Mouse (Mus musculus) C2C12 (cell line): ENCODE measurements around the gene Ptprn2. TPM values are rescaled to one million over a fixed set of nuclear protein-coding genes. Genes with fewer than 3 reads are reported as not detected.

ENCODE experiments used
- H3K27me3 ChIP-seq: one replicate; pipeline ENCODE4 v1.6.1; 2011; ENCODE audit not compliant: control insufficient read depth, insufficient read depth, insufficient read length
- H3K36me3 ChIP-seq: one replicate; pipeline ENCODE4 v1.6.1; 2011; ENCODE audit not compliant: control insufficient read depth, insufficient read depth
- H3K4me3 ChIP-seq: one replicate; pipeline ENCODE4 v1.5.1; 2011; ENCODE audit warnings: mild to moderate bottlenecking, control low read depth; ENCODE audit not compliant: poor library complexity, insufficient read depth, severe bottlenecking
- H3K79me2 ChIP-seq: one replicate; pipeline ENCODE4 v1.6.1; 2011; ENCODE audit not compliant: control insufficient read depth, insufficient read depth
- H3K79me3 ChIP-seq: one replicate; pipeline ENCODE4 v1.6.1; 2011; ENCODE audit warnings: low read depth, control low read depth
- H3ac ChIP-seq: one replicate; pipeline ENCODE3; 2011; ENCODE audit warnings: low read depth; ENCODE audit not compliant: control insufficient read depth, insufficient read length
- CEBPB ChIP-seq: IDR thresholded peaks from one replicate; pipeline ENCODE4 v1.6.1; 2011; ENCODE audit warnings: low read depth, mild to moderate bottlenecking, control low read depth, moderate library complexity
- CTCF ChIP-seq: IDR thresholded peaks from one replicate; pipeline ENCODE4 v1.5.1; 2011; ENCODE audit not compliant: control insufficient read depth, insufficient read depth, insufficient read length
- FOSL1 ChIP-seq: IDR thresholded peaks from one replicate; pipeline ENCODE4 v1.8.0; 2011; ENCODE audit warnings: mild to moderate bottlenecking, low read length; ENCODE audit not compliant: poor library complexity, insufficient read depth, severe bottlenecking
- MAX ChIP-seq: IDR thresholded peaks from one replicate; pipeline ENCODE4 v1.6.1; 2011; ENCODE audit warnings: mild to moderate bottlenecking, control low read depth
- MYOD1 ChIP-seq: IDR thresholded peaks from one replicate; pipeline ENCODE4 v1.6.1; 2011; ENCODE audit warnings: low read depth; ENCODE audit not compliant: control insufficient read depth, insufficient read length
- MYOG ChIP-seq: IDR thresholded peaks from one replicate; pipeline ENCODE4 v1.6.1; 2011; ENCODE audit not compliant: control insufficient read depth, insufficient read length; ENCODE audit errors: extremely low read depth
- USF1 ChIP-seq: IDR thresholded peaks from one replicate; pipeline ENCODE4 v1.6.1; 2011; ENCODE audit warnings: low read depth, mild to moderate bottlenecking, control low read depth, moderate library complexity
- polyA plus RNA-seq: library from polyadenylated mRNA; unstranded; fragments of >200 nt; fragmentation: generic; extraction: Trizol; gene quantifications from one replicate; pipeline ENCODE4 v1.2.1, GENCODE M21; 2012; ENCODE audit warnings: missing spikeins

Gene Ptprn2
- polyA plus RNA-seq, 1 experiment, result 0.41 TPM

DNA sequence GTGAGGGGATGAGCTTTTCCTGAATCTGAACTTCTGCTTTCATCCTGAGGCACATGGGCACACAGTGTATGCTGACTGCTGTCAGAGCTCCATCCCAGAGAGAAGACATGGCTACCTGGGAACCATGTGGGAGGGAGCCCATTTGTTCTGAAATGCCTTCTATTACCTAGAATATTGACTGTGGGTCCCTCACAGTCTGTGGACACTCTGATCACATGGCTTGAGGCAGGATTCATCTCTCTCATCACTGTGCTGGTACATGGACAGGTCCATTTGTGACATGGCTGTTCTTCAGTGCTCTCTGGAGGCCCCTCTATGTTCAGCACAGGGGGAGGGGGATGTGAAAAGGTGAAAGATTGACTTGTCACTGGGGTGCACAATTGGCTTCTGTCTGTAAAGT, 227.6 kb downstream of the Ptprn2 start:
- no peaks in the 10 kb centered on the region for H3K79me2 ChIP-seq
- no peak for TF ChIP-seq CEBPB

DNA sequence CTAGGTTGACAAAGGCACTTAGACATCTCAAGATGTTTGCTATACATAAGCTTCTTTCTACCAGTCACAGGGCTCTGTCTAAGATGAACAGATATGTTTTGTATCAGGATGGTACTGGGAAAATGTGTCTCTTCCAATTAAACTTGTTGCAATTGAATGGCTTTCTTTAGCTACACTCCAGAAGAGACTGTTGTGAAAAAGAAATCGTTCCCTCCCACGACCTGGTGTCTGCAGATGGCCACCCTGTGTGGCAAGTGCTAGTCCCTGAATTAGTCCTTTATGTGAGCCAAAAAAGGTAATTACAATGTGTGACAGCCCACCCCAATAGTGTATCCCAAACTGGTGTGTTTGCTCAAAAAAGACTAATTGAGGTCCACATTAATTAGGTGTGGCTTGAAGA, 235.5 kb downstream of the Ptprn2 start:
- Histone ChIP-seq H3K79me2 (no peaks in the 10 kb centered on the region), H3K79me3 (no peaks in the 10 kb centered on the region), H3K4me3 (no peak overlapping the region), H3K27me3 (no peaks in the 10 kb centered on the region), H3ac (no peak overlapping the region), H3K36me3 (no peaks in the 10 kb centered on the region)
- TF ChIP-seq CEBPB, result no peak
- TF ChIP-seq CTCF, result no peak
- TF ChIP-seq MYOG, result no peak
- no peak for TF ChIP-seq USF1
- TF ChIP-seq MYOD1, result no peak
- TF ChIP-seq MAX, result no peak
- TF ChIP-seq FOSL1, result no peak

More for the DNA sequence above, 227.6 kb downstream of the Ptprn2 start:
- H3K27me3 ChIP-seq, result no peaks in the 10 kb centered on the region
- H3ac ChIP-seq, result no peak overlapping the region
- no peaks in the 10 kb centered on the region for H3K36me3 ChIP-seq
- no peaks in the 10 kb centered on the region for H3K79me3 ChIP-seq
- H3K4me3 ChIP-seq, result no peak overlapping the region

- no peak overlapping the region for H3K4me3 ChIP-seq
- no peak overlapping the region for H3ac ChIP-seq
- H3K79me3 ChIP-seq, result no peaks in the 10 kb centered on the region
- no peak for TF ChIP-seq FOSL1
- no peak for TF ChIP-seq CTCF
- no peak for TF ChIP-seq MAX
- TF ChIP-seq USF1, result no peak
- no peak for TF ChIP-seq MYOD1
- TF ChIP-seq CEBPB, result no peak
- no peak for TF ChIP-seq MYOG
- H3K27me3 ChIP-seq, result no peaks in the 10 kb centered on the region
- H3K79me2 ChIP-seq, result no peaks in the 10 kb centered on the region
- H3K36me3 ChIP-seq, result no peaks in the 10 kb centered on the region
Measured at GRCm38 (mm10) chr12:116740141-116740540, 254.6 kb downstream of the Ptprn2 start.

DNA sequence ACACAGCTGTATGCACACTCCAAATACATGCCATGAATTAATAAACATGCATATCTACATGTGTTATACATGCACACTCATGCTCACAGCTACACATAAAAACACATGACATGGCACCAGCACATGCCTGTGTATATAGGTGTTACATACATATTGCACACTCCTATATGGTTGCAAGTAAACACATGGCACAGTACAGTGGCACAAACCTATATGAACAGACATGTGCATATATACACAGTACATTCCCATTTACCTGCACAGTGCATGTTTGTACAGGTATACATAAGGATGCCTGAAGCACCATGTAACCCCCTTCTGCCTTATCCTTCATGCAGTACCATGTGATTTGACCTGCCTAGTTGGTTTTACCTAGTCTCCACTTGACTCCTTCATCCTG, 255.8 kb downstream of the Ptprn2 start:
- no peaks in the 10 kb centered on the region for H3K79me2 ChIP-seq
- H3K4me3 ChIP-seq, result no peak overlapping the region
- H3ac ChIP-seq, result no peak overlapping the region
- no peaks in the 10 kb centered on the region for H3K79me3 ChIP-seq
- TF ChIP-seq CEBPB, result no peak
- no peak for TF ChIP-seq MYOG
- no peak for TF ChIP-seq MYOD1
- TF ChIP-seq FOSL1, result no peak
- TF ChIP-seq MAX, result no peak
- TF ChIP-seq USF1, result no peak
- TF ChIP-seq CTCF, result no peak
- no peaks in the 10 kb centered on the region for H3K36me3 ChIP-seq
- H3K27me3 ChIP-seq, result no peaks in the 10 kb centered on the region

DNA sequence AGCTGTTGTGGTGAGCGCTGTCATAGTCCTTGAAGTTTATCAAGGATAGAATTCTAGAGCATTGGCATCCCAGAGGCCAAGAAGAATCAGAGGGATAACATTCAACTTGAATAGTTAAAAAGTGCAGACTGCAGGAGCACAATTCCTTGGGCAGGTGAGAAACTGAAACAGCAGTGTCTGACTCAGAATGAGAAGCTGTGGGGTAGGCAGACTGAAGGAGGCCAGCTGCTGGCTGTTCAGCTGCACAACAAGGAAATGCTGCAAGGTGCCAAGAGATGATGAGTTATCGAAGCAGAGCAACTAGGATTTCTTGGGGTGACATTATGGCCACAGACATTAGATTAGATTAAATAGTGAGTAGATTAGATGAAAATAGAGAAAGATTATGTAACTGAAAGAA, 260.9 kb downstream of the Ptprn2 start:
- no peak overlapping the region for H3K4me3 ChIP-seq
- H3K79me3 ChIP-seq, result no peaks in the 10 kb centered on the region
- TF ChIP-seq CEBPB (no peak), MYOG (no peak), USF1 (no peak), MYOD1 (no peak), CTCF (no peak), FOSL1 (no peak), MAX (no peak)
- no peaks in the 10 kb centered on the region for H3K36me3 ChIP-seq
- H3ac ChIP-seq, result no peak overlapping the region
- H3K79me2 ChIP-seq, result no peaks in the 10 kb centered on the region
- no peaks in the 10 kb centered on the region for H3K27me3 ChIP-seq

DNA sequence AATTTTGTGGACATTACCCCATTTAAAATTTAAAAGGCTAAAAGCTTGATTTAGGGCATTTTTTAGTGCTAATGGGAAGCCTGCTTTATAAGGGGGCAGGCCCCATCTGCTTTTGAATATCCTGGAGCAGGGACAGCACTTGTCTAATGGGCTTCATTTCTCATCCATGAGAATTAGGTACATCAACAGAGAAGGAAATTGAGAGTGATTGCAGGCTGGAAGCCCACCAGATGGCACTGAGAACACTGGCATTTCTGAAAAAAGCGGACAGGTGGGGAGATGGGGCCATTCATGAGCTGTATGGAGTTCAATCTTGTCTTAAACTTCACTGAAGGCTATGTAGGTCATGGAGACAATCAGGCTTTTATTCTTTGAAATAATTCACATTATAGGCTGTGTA, 267.3 kb downstream of the Ptprn2 start:
- no peaks in the 10 kb centered on the region for H3K36me3 ChIP-seq
- no peaks in the 10 kb centered on the region for H3K79me3 ChIP-seq
- no peak overlapping the region for H3K4me3 ChIP-seq
- no peaks in the 10 kb centered on the region for H3K27me3 ChIP-seq
- no peak overlapping the region for H3ac ChIP-seq
- H3K79me2 ChIP-seq, result no peaks in the 10 kb centered on the region
- TF ChIP-seq CTCF, result no peak
- no peak for TF ChIP-seq MYOD1
- no peak for TF ChIP-seq MYOG
- no peak for TF ChIP-seq FOSL1
- TF ChIP-seq CEBPB, result no peak
- no peak for TF ChIP-seq MAX
- TF ChIP-seq USF1, result no peak
